Mouse (Mus musculus) adrenal gland (tissue): Measurements from ENCODE around the gene Sema3d.

Experiments
- intact Hi-C: fragments of 180-260 bp; cut with DNase I; formaldehyde crosslinking; loops from one replicate; pipeline ENCODE4 v1.15.1; 2025

Sema3d gene

DNA sequence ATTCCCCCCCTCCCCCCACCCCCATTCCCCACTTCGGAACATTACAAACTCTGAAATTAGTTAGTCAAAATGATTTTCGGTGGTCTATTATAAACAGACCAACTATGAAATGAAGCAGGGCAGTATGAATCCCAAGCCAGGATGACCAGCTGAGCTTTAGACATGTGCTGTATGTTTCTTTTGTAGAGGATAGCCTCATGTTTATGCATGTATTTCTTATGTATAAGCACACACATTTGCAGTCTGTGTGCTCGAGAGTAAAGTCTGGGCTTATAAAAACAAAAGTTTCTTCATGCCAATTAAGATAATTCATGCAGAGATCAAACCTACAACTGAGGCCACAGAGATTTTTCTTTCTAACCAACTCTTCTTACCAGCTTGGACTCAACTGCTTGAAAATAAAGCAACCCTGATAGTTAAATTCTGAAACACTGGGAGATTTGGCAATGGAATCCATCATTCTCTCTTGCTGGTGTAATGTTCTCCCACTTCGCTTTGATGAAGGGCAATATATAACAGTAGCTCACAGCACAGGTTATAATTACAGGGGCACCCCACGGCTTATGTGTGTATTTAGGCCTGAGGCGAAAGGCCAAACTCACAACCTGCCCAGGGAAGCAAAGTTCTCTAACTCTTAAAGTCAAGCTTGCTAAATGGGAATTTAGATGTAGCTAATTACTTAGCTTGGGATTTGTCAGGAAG lies 115.2 kb downstream of the Sema3d start:
- intact Hi-C loops: no loop called here

GRCm38 (mm10) chr5:12499037-12499436 lies 115.9 kb downstream of the Sema3d start:
- intact Hi-C loops: no loop called here

DNA sequence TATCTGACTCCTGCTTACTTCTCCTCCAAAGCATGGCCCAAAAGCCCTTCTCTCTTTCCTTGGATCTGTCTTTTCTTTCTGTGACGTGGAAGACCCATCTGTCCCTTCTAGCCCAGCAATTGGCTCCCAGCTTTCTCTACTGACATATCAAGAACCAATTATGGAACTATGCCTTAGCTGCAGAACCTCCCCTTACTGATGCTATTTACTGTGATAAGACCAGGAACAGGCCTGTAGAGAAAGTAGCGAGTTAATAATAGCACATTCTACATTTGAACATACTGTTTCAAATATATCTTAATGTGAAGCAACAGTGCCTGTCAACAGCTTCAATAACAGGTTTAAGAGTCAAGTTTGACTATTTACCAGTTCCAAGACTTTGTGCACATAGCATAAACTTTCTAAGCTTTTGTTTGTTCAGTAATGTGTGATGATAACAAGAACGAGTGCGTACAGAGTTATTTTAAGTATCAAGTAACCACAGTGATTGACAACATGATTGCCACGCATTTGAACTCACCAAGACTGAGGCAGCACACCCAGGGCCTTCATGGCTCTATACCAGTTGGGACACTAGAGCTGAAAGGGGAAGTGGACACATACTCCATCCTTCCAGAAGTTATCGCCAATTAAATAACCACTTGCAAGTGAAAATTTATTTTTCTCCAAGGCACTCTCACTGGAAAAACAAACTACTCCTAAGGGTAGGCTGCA lies 116.8 kb downstream of the Sema3d start:
- intact Hi-C loops: no loop called here

DNA sequence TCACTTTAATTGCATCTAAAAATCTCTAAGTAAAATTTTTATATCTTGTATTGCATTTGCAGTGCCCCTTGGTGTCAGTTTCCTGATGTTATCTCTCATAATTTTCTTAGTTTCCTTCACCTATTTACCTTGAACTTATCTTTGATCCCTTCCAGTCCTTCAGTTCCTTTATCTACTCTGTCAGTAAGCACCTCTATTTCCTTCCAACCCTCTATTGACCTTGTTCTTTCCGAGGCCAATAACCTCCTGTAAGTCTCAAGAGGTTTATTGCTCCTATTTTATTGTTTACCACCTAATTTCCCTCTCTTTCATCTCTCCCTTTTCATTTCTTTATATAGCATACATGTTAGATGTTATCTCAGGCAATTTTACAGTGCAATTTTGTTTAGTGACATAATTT lies 129.3 kb downstream of the Sema3d start:
- intact Hi-C loops: no loop called here

DNA sequence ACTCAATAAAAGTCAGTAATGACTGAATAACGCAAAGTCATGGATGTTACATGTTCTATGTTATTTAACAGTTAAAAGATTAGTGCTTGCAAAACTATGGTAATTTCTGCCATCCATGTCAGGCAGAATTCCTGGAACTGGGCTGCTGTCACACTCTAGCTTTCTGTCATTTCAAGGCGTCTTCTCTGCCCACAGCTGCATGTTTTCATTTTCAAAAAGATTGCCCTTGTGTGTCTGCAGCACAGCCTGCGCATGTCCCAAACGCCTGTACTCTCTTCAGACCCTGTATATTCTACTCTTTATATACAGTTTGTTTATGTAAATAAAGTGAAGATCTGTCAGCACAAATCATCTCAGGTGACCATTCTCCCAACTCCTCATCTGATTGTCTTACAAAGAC lies 132.1 kb downstream of the Sema3d start:
- intact Hi-C loops: no loop called here

DNA sequence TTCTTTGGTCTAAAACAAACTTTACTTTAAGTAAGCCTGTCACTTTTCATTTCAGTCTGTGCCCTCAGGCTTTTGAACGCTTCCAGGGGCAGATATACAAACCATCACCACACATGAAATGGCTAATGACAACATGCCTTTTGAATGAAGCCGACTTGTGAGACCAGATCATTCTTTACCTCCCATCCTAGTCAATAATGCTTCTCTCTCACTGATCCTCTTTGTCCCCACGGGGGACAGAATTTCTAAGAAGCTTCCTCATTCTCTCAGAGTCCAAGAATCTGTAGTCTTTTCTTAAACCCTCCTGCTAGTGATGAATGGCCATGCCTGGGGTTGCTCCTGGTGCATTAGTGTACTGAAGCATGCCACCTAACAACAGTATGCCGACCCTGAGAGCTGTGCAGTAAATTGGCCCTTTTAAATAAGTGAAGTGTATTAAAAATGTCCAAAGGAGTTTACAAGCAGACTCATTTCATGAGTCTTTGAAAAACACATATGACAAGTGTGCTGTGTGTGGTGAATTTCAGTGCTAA lies 142.1 kb downstream of the Sema3d start:
- intact Hi-C loops: no loop called here

DNA sequence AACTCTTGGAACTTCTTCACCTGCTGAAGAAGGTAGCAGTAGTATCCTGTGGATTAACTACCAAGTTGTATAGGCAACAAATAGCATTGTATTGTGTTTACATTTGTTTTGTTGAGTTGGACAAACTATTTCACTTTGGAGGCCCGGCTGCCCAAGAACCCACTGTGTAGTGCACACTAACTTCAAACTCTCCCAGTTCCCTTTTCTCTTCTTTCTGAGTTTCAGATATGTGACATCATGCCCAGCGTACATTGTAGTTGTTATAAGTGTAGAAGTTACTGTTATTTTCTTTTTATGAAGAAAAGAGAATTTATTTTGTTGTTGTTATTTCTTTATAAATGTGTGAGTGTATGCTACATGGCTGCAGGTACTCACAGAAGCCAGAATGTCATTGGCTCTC lies 145.4 kb downstream of the Sema3d start:
- intact Hi-C loops: no loop called here

- intact Hi-C loops: no loop called here
These were observed 146.6 kb downstream of the Sema3d start for GRCm38 (mm10) chr5:12529771-12530170.

DNA sequence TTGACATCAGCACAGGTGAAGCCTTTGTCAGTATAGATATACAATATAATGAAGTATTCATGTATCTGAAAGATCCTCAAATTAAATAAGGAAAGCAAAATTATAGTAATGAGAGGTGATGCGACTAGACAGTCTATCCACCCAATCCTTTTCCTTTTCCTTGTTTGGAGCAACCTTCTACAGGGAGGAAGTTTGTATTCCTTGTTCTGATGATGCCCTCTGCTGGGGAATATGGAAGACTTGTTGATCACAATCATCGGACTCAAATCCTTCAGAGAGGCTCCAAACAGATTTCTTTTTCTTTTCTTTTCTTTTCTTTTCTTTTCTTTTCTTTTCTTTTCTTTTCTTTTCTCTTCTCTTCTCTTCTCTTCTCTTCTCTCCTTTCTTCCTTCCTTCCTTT lies 158.1 kb downstream of the Sema3d start:
- intact Hi-C loops: loop anchor here (5.0 kb wide), 2 partner anchors 159 to 514 kb away; partner anchors contain the start of gene Sema3d

DNA sequence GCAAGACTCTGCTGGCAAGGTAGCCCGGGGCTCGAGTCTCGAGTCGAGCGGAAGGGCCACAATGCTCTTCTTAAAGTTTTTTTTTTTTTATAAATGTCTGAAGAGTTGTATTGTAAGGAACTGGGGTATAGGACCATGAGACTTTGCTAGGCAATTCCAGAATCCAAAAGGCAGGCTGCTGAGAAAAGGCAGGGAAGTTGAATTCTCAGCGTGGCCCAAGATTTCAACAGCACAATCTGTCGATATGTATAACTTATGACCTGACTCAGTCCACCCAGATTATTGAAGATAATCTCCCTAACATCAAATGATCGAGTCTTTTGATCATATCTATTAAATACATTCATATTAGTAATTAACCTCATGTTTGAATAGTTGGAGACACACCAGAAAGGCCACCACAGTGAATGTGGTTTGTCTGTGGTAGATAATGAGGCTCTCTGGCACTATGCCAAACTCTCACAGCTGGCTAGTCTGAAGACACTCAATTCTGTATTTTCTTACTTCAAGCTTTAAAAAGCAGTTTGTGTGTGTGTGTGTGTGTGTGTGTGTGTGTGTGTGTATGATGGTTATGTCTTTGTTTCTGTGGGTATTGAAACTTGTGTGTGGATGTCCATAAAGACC lies 166.0 kb downstream of the Sema3d start:
- intact Hi-C loops: no loop called here

GRCm38 (mm10) chr5:12555401-12555800 lies 172.2 kb downstream of the Sema3d start:
- intact Hi-C loops: loop anchor here (10.0 kb wide), 1 partner anchor 1911 kb away; no protein-coding TSS in a partner anchor

DNA sequence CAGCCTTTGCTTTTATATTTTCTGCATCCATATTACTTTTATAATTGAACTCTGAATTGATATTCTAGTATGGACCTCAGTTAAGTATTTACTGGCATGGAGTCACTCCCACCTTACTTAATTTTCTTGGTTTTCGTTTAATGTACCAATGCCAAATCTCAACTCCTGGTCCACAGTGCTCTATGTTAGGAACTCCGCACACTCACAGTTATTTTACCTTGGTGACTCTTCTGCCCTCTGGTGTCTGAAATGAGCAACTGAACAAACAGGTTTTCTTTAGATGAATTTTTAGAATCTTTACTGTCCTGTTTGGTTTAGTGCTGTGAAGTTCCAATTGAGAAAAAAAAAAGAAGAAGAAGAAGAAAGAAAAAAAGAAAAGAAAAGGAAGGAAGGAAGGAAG lies 174.7 kb downstream of the Sema3d start:
- intact Hi-C loops: loop anchor here (10.0 kb wide), 1 partner anchor 1913 kb away; no protein-coding TSS in a partner anchor

- intact Hi-C loops: loop anchor here (2.0 to 10.0 kb wide), 4 partner anchors 563 to 1067 kb away; partner anchors contain the start of gene Sema3a
These were observed 178.6 kb downstream of the Sema3d start for GRCm38 (mm10) chr5:12561740-12562139.

DNA sequence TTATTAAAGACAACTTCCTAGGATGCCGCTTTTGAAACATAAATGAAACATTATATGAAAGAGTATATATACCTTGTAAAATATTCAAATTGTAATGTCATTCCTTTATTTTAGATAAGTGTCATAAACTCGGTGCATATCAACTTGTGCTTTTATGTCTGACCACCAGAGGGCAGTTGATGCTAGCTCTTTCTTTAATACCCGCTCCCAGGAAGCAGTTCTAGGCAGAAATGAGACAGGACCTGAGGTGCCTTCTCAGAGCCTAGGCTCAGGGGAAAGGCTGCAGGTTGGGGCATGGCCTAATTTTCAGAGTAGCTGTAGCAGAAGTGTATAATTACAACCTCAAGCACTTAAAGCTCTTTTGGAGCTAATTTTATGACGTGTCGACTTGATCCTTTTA lies 179.0 kb downstream of the Sema3d start:
- intact Hi-C loops: loop anchor here (2.0 to 10.0 kb wide), 4 partner anchors 563 to 1067 kb away; partner anchors contain the start of gene Sema3a

DNA sequence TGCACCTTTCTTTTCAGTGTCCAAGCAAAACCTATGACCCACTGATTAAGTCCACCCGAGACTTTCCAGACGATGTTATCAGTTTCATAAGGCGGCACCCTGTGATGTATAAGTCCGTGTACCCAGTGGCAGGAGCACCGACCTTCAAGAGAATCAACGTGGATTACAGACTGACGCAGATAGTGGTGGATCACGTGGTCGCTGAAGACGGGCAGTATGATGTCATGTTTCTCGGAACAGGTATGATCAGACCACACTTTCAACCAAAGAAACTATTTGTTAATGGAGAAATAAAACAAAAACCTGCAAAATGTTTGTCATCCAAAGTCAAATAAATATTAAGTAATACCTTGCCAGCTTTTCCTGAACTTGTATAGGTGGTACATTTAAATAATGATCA lies 179.9 kb downstream of the Sema3d start:
- intact Hi-C loops: loop anchor here (2.0 to 10.0 kb wide), 4 partner anchors 562 to 1066 kb away; partner anchors contain the start of gene Sema3a

DNA sequence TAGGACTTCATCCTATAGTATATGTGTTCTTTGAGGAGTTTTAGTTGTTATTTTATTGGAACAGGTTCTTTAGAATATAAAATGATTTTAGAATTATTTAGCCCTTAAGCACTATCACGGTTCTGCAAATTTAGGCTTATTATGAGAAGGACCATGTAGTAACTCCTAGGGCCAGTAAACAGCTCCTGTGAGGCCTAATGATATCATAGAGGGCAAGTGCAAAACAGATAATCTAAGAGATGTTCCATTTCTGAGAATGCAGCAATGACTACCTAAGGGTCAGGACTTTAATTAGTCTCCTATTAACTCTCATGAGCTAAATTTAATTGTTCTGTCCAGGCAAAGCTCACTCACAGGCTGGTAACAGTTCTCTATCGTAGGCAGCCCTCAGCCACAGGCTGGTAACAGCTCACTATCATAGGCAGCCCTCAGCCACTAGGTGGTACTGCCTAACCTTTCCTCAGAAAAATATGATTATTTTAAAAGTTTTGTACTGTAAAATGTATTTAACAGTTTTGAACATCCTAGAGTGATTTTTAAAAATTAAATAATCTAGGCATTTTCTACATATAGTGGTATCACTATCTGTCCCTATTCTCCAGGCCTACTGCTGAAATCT lies 181.5 kb downstream of the Sema3d start:
- intact Hi-C loops: loop anchor here (10.0 kb wide), 2 partner anchors 560 to 840 kb away; partner anchors contain the start of gene Sema3a

DNA sequence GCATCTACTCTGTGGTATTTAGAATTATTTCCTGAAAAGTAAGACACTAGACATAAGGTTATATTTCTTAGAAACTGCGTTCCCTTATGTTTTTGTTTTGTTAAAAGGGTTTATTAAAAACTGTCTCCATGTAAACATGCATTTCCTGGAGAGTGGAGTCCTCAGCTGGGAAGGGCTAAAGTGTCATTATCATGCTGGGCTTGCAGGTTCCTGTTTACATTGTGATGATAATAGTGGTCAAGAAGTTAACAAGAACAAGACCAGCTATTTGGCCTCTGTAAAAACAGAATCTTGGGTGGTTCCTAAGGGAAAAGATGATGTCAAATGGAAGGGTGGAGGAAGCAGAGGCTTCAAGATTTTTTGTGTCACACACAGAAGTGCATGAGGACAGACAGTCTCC lies 183.4 kb downstream of the Sema3d start:
- intact Hi-C loops: loop anchor here (10.0 kb wide), 2 partner anchors 558 to 838 kb away; partner anchors contain the start of gene Sema3a

- intact Hi-C loops: no loop called here
These were observed 191.4 kb downstream of the Sema3d start for GRCm38 (mm10) chr5:12574551-12574950.

GRCm38 (mm10) chr5:12575262-12575661 lies 192.1 kb downstream of the Sema3d start:
- intact Hi-C loops: no loop called here

DNA sequence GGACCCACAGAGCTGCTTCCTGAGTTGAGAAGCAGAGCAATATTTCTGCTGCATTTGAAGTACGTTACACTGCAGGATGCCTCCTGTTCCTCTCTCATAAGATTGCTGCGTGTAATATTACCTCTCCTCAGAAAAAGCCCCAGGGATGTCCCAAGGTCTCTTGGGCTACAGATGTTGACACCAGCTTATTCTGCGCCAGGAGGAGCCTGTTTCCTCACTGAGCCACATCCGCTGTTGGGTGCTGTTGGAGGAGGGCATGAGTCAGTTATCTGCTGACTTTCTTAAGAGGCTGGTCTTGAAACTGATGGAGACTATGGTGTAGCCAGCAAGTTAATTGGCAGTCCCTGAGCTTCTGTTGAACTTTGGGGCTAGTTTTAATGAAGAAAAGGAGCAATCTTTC lies 196.6 kb downstream of the Sema3d start:
- intact Hi-C loops: no loop called here

- intact Hi-C loops: no loop called here
These were observed 199.4 kb downstream of the Sema3d start for GRCm38 (mm10) chr5:12582540-12582939.
